Mouse (Mus musculus): ENCODE results near the gene Olfr113. TPM values are rescaled to one million over a fixed set of nuclear protein-coding genes. Genes with fewer than 3 reads are reported as not detected.
"Not testable (repeated sequence)": the region's sequence is repeated elsewhere in the genome, so short reads cannot be mapped to it uniquely, and the experiment has no call there.

Olfr113 gene
- total and polyA plus RNA-seq, 3 experiments: not detected

GRCm38 (mm10) chr17:37535173-37535572 lies 42.3 kb downstream of the Olfr113 start:
- in situ Hi-C loops (cut with MboI; ENCODE audit: low pct_ligation_motif_present, low pct_unique_long_range_greater_than_20kb, low sequenced_read_pairs) (no loop called here), dilution Hi-C loops (cut with MboI; ENCODE audit: extremely low pct_ligation_motif_present, extremely low pct_unique_long_range_greater_than_20kb, low sequenced_read_pairs) (no loop called here)
- DNase-seq (ENCODE audit: extremely low read depth): no peak
- Histone ChIP-seq H3K4me2 (ENCODE audit: insufficient read depth, low read depth, poor library complexity, severe bottlenecking) (no peak overlapping the region), H3K4me1 (ENCODE audit: control insufficient read depth in 1 of 2, insufficient read depth in 2 of 2) (no peaks in the 10 kb centered on the region), H3K36me3 (replicated peaks in 1 of 2; ENCODE audit: control insufficient read depth in 1 of 2, insufficient read depth in 1 of 2, low read length in 1 of 2) (no peaks in the 10 kb centered on the region), H3K9me3 (replicated peaks; ENCODE audit: low read length) (no peaks in the 10 kb centered on the region), H3K9ac (ENCODE audit: insufficient read depth, low read depth) (no peak overlapping the region), H3K79me2 (replicated peaks; ENCODE audit: control insufficient read depth, extremely low read depth, insufficient read depth, poor library complexity, severe bottlenecking) (no peaks in the 10 kb centered on the region), H3K27ac (ENCODE audit: insufficient read depth, low read depth) (no peak overlapping the region), H3K4me3 (replicated peaks in 1 of 3; ENCODE audit: low read depth in 2 of 3, low read length in 2 of 3, poor library complexity in 1 of 3) (no peak overlapping the region), H3K27me3 (replicated peaks) (no peaks in the 10 kb centered on the region)
- TF ChIP-seq MAX (IDR thresholded peaks at IDR 0.05; ENCODE audit: low read length): no peak

- H3K27me3 ChIP-seq (replicated peaks); in situ Hi-C loops (cut with MboI; ENCODE audit: low pct_ligation_motif_present, low pct_unique_long_range_greater_than_20kb, low sequenced_read_pairs); H3K27ac ChIP-seq (ENCODE audit: insufficient read depth, low read depth); H3K4me2 ChIP-seq (ENCODE audit: insufficient read depth, low read depth, poor library complexity, severe bottlenecking); H3K4me3 ChIP-seq (replicated peaks in 1 of 3; ENCODE audit: low read depth in 2 of 3, low read length in 2 of 3, poor library complexity in 1 of 3); DNase-seq (ENCODE audit: extremely low read depth); H3K4me1 ChIP-seq (ENCODE audit: control insufficient read depth in 1 of 2, insufficient read depth in 2 of 2); dilution Hi-C loops (cut with MboI; ENCODE audit: extremely low pct_ligation_motif_present, extremely low pct_unique_long_range_greater_than_20kb, low sequenced_read_pairs); H3K36me3 ChIP-seq (replicated peaks in 1 of 2; ENCODE audit: control insufficient read depth in 1 of 2, insufficient read depth in 1 of 2, low read length in 1 of 2); H3K9ac ChIP-seq (ENCODE audit: insufficient read depth, low read depth); H3K9me3 ChIP-seq (replicated peaks; ENCODE audit: low read length); H3K79me2 ChIP-seq (replicated peaks; ENCODE audit: control insufficient read depth, extremely low read depth, insufficient read depth, poor library complexity, severe bottlenecking): not testable (repeated sequence)
These were observed 52.0 kb downstream of the Olfr113 start for GRCm38 (mm10) chr17:37525427-37525826.

GRCm38 (mm10) chr17:37524612-37525011 lies 52.9 kb downstream of the Olfr113 start:
- in situ Hi-C loops (cut with MboI; ENCODE audit: low pct_ligation_motif_present, low pct_unique_long_range_greater_than_20kb, low sequenced_read_pairs); H3K36me3 ChIP-seq (replicated peaks in 1 of 2; ENCODE audit: control insufficient read depth in 1 of 2, insufficient read depth in 1 of 2, low read length in 1 of 2); H3K27me3 ChIP-seq (replicated peaks); H3K4me1 ChIP-seq (ENCODE audit: control insufficient read depth in 1 of 2, insufficient read depth in 2 of 2); H3K79me2 ChIP-seq (replicated peaks; ENCODE audit: control insufficient read depth, extremely low read depth, insufficient read depth, poor library complexity, severe bottlenecking); H3K9me3 ChIP-seq (replicated peaks; ENCODE audit: low read length); H3K27ac ChIP-seq (ENCODE audit: insufficient read depth, low read depth); H3K4me3 ChIP-seq (replicated peaks in 1 of 3; ENCODE audit: low read depth in 2 of 3, low read length in 2 of 3, poor library complexity in 1 of 3); dilution Hi-C loops (cut with MboI; ENCODE audit: extremely low pct_ligation_motif_present, extremely low pct_unique_long_range_greater_than_20kb, low sequenced_read_pairs); H3K9ac ChIP-seq (ENCODE audit: insufficient read depth, low read depth); DNase-seq (ENCODE audit: extremely low read depth); H3K4me2 ChIP-seq (ENCODE audit: insufficient read depth, low read depth, poor library complexity, severe bottlenecking): not testable (repeated sequence)

Other genes with a start within 250 kb of the Olfr113 start
Only the 20 nearest of the 22 such genes appear.
- gene Olfr104-ps, start 218.1 kb downstream of the Olfr113 start, total RNA-seq (2012; rRNA removed): not detected in 2 replicates
- gene Olfr104-ps, start 218.1 kb downstream of the Olfr113 start, total RNA-seq (2014; rRNA removed): not detected in 2 replicates
- not detected in 2 replicates for gene Olfr104-ps, start 218.1 kb downstream of the Olfr113 start, polyA plus RNA-seq (2012; ENCODE audit: insufficient read length, low read depth)
- not detected in 2 replicates for gene Olfr105-ps, start 198.6 kb downstream of the Olfr113 start, total RNA-seq (2012; rRNA removed)
- not detected in 2 replicates for gene Olfr105-ps, start 198.6 kb downstream of the Olfr113 start, total RNA-seq (2014; rRNA removed)
- gene Olfr105-ps, start 198.6 kb downstream of the Olfr113 start, polyA plus RNA-seq (2012; ENCODE audit: insufficient read length, low read depth): not detected in 2 replicates
- not detected in 2 replicates for gene Olfr106-ps, start 187.3 kb downstream of the Olfr113 start, total RNA-seq (2012; rRNA removed)
- gene Olfr106-ps, start 187.3 kb downstream of the Olfr113 start, total RNA-seq (2014; rRNA removed): not detected in 2 replicates
- gene Olfr106-ps, start 187.3 kb downstream of the Olfr113 start, polyA plus RNA-seq (2012; ENCODE audit: insufficient read length, low read depth): not detected in 2 replicates
- gene Olfr107, start 178.4 kb downstream of the Olfr113 start, total RNA-seq (2012; rRNA removed): not detected in 2 replicates
- gene Olfr107, start 178.4 kb downstream of the Olfr113 start, total RNA-seq (2014; rRNA removed): not detected in 2 replicates
- gene Olfr107, start 178.4 kb downstream of the Olfr113 start, polyA plus RNA-seq (2012; ENCODE audit: insufficient read length, low read depth): 0.05 TPM in 1 of 2 replicates, not detected in the other
- gene Olfr108, start 132.2 kb downstream of the Olfr113 start, total RNA-seq (2012; rRNA removed): not detected in 2 replicates
- not detected in 2 replicates for gene Olfr108, start 132.2 kb downstream of the Olfr113 start, total RNA-seq (2014; rRNA removed)
- gene Olfr108, start 132.2 kb downstream of the Olfr113 start, polyA plus RNA-seq (2012; ENCODE audit: insufficient read length, low read depth): not detected in 2 replicates
- not detected in 2 replicates for gene Olfr109, start 118.7 kb downstream of the Olfr113 start, total RNA-seq (2012; rRNA removed)
- gene Olfr109, start 118.7 kb downstream of the Olfr113 start, total RNA-seq (2014; rRNA removed): not detected in 2 replicates
- gene Olfr109, start 118.7 kb downstream of the Olfr113 start, polyA plus RNA-seq (2012; ENCODE audit: insufficient read length, low read depth): not detected in 2 replicates
- not detected in 2 replicates for gene H2-M2, start 94.1 kb downstream of the Olfr113 start, total RNA-seq (2012; rRNA removed)
- gene H2-M2, start 94.1 kb downstream of the Olfr113 start, total RNA-seq (2014; rRNA removed): not detected in 2 replicates
- gene H2-M2, start 94.1 kb downstream of the Olfr113 start, polyA plus RNA-seq (2012; ENCODE audit: insufficient read length, low read depth): 2.1 and 2.9 TPM in 2 replicates
- gene Olfr110, start 85.2 kb downstream of the Olfr113 start, total RNA-seq (2012; rRNA removed): not detected in 2 replicates
- gene Olfr110, start 85.2 kb downstream of the Olfr113 start, total RNA-seq (2014; rRNA removed): not detected in 2 replicates
- gene Olfr110, start 85.2 kb downstream of the Olfr113 start, polyA plus RNA-seq (2012; ENCODE audit: insufficient read length, low read depth): not detected in 2 replicates
- gene Olfr111, start 69.6 kb downstream of the Olfr113 start, total RNA-seq (2012; rRNA removed): not detected in 2 replicates
- gene Olfr111, start 69.6 kb downstream of the Olfr113 start, total RNA-seq (2014; rRNA removed): not detected in 2 replicates
- gene Olfr111, start 69.6 kb downstream of the Olfr113 start, polyA plus RNA-seq (2012; ENCODE audit: insufficient read length, low read depth): not detected in 2 replicates
- gene Olfr112, start 8.2 kb downstream of the Olfr113 start, total RNA-seq (2012; rRNA removed): not detected in 2 replicates
- not detected in 2 replicates for gene Olfr112, start 8.2 kb downstream of the Olfr113 start, total RNA-seq (2014; rRNA removed)
- gene Olfr112, start 8.2 kb downstream of the Olfr113 start, polyA plus RNA-seq (2012; ENCODE audit: insufficient read length, low read depth): not detected in 2 replicates
- not detected in 2 replicates for gene Olfr114, start 15.1 kb upstream of the Olfr113 start, total RNA-seq (2012; rRNA removed)
- gene Olfr114, start 15.1 kb upstream of the Olfr113 start, total RNA-seq (2014; rRNA removed): not detected in 2 replicates
- not detected in 2 replicates for gene Olfr114, start 15.1 kb upstream of the Olfr113 start, polyA plus RNA-seq (2012; ENCODE audit: insufficient read length, low read depth)
- gene Olfr115, start 49.4 kb upstream of the Olfr113 start, total RNA-seq (2012; rRNA removed): not detected in 2 replicates
- not detected in 2 replicates for gene Olfr115, start 49.4 kb upstream of the Olfr113 start, total RNA-seq (2014; rRNA removed)
- not detected in 2 replicates for gene Olfr115, start 49.4 kb upstream of the Olfr113 start, polyA plus RNA-seq (2012; ENCODE audit: insufficient read length, low read depth)
- not detected in 2 replicates for gene Olfr116, start 49.5 kb upstream of the Olfr113 start, total RNA-seq (2012; rRNA removed)
- not detected in 2 replicates for gene Olfr116, start 49.5 kb upstream of the Olfr113 start, total RNA-seq (2014; rRNA removed)
- gene Olfr116, start 49.5 kb upstream of the Olfr113 start, polyA plus RNA-seq (2012; ENCODE audit: insufficient read length, low read depth): not detected in 2 replicates
- not detected in 2 replicates for gene Olfr117, start 86.1 kb upstream of the Olfr113 start, total RNA-seq (2012; rRNA removed)
- gene Olfr117, start 86.1 kb upstream of the Olfr113 start, total RNA-seq (2014; rRNA removed): not detected in 2 replicates
- gene Olfr117, start 86.1 kb upstream of the Olfr113 start, polyA plus RNA-seq (2012; ENCODE audit: insufficient read length, low read depth): not detected in 2 replicates
- not detected in 2 replicates for gene Olfr118, start 89.3 kb upstream of the Olfr113 start, total RNA-seq (2012; rRNA removed)
- gene Olfr118, start 89.3 kb upstream of the Olfr113 start, total RNA-seq (2014; rRNA removed): not detected in 2 replicates
- gene Olfr118, start 89.3 kb upstream of the Olfr113 start, polyA plus RNA-seq (2012; ENCODE audit: insufficient read length, low read depth): not detected in 2 replicates
- not detected in 2 replicates for gene Olfr119, start 118.9 kb upstream of the Olfr113 start, total RNA-seq (2012; rRNA removed)
- gene Olfr119, start 118.9 kb upstream of the Olfr113 start, total RNA-seq (2014; rRNA removed): not detected in 2 replicates
- not detected in 2 replicates for gene Olfr119, start 118.9 kb upstream of the Olfr113 start, polyA plus RNA-seq (2012; ENCODE audit: insufficient read length, low read depth)
- gene Olfr120, start 144.1 kb upstream of the Olfr113 start, total RNA-seq (2012; rRNA removed): not detected in 2 replicates
- not detected in 2 replicates for gene Olfr120, start 144.1 kb upstream of the Olfr113 start, total RNA-seq (2014; rRNA removed)
- gene Olfr120, start 144.1 kb upstream of the Olfr113 start, polyA plus RNA-seq (2012; ENCODE audit: insufficient read length, low read depth): not detected in 2 replicates
- not detected in 2 replicates for gene Olfr121, start 171.2 kb upstream of the Olfr113 start, total RNA-seq (2012; rRNA removed)
- not detected in 2 replicates for gene Olfr121, start 171.2 kb upstream of the Olfr113 start, total RNA-seq (2014; rRNA removed)
- gene Olfr121, start 171.2 kb upstream of the Olfr113 start, polyA plus RNA-seq (2012; ENCODE audit: insufficient read length, low read depth): not detected in 2 replicates
- not detected in 2 replicates for gene Olfr122, start 190.9 kb upstream of the Olfr113 start, total RNA-seq (2012; rRNA removed)
- not detected in 2 replicates for gene Olfr122, start 190.9 kb upstream of the Olfr113 start, total RNA-seq (2014; rRNA removed)
- gene Olfr122, start 190.9 kb upstream of the Olfr113 start, polyA plus RNA-seq (2012; ENCODE audit: insufficient read length, low read depth): not detected in 2 replicates
- not detected in 2 replicates for gene Olfr123, start 215.9 kb upstream of the Olfr113 start, total RNA-seq (2012; rRNA removed)
- gene Olfr123, start 215.9 kb upstream of the Olfr113 start, total RNA-seq (2014; rRNA removed): not detected in 2 replicates
- not detected in 2 replicates for gene Olfr123, start 215.9 kb upstream of the Olfr113 start, polyA plus RNA-seq (2012; ENCODE audit: insufficient read length, low read depth)

All from CH12.LX (cell line).